Mouse (Mus musculus) adrenal gland, adult (tissue): ENCODE results near the gene Vmn2r21.
"Not testable (repeated sequence)": the region's sequence is repeated elsewhere in the genome, so short reads cannot be mapped to it uniquely, and the experiment has no call there.

Experiments
- DNase-seq, 2 experiments: peaks; one replicate each; pipeline ENCODE4 v3.0.0; 2022 to 2023; ENCODE audit warnings: low spot score in 1 of 2; ENCODE audit not compliant: inconsistent age in 2 of 2

Gene Vmn2r21

DNA sequence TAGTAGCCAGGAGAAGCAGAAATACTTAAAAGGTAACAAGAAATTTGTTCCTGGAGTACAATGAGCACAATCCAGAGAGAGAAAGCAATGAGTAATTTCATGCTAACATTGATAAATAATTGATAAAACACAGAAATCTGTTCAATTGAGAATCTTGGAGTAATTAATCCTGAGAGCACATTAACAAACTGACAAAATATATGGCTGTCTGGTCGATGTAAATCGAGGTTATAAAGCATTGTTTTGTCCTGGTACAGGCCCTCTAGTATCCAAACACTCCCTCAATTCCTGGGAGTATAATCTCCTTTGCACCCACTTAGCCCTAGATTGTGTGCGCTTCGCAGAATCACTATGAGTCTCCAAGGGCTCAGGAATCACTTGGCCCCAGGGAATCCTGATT, at the start of gene Vmn2r21:
Vmn2r21 (minus strand) TSS at position 101 of the 400 bp plus-strand sequence.
- DNase-seq: not testable (repeated sequence)

GRCm38 (mm10) chr6:123574698-123575097, 41.5 kb upstream of the Vmn2r21 start:
- DNase-seq: not testable (repeated sequence)

- not testable (repeated sequence) for DNase-seq
These were observed 6.5 kb upstream of the Vmn2r21 start for GRCm38 (mm10) chr6:123539755-123540154.

DNA sequence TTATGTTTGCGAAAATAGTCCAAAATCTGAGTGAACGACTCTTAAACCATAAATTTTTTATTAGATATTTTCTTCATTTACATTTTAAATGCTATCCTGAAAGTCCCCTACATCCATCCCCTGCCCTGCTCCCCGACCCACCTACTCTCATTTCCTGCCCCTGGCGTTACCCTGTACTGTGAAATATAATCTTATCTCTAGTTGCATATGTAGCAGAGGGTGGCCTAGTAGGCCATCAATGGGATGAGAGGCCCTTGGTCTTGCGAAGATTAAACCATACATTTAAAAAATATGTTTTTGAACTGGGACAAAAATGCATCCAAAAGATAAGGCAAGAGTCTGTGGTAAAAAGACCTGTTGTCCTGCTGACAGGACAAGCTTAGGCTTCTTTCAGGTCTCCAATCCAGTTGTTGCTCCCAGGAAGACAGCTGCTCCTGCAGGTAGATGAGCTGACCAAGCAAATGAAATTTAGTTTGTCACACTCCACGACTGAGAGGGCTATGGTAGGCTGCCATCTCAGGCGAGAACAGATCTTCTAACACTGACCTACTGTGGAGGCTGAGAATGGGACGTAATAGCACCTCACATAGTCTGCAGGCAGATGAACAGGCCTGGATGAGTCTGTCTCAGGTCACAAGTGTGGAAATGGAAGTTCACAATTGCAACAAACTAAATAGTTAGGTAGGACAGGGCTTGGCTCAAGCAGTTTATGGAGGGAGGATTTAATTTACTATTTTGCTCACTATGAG, 10.8 kb downstream of the Vmn2r21 start:
- DNase-seq: not testable (repeated sequence)

DNA sequence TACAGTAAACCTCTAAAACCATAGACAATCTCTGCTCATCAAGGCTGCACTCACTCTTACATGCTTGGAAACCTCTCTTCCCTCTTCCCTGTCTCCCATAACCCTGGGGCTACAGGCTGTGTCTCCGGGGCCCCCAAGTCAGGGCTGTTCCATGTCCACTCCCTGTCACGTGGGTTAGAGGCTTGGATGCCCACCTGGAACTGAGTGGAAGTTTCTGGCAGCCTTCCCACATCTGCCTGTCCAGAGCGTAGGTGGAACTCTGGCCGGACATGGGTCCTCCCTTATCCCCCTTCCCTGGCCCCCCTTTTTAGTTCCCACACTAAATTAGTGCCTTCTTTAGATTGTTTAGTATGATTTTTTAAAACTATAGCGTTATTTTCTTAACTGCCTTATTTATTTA, 60.2 kb downstream of the Vmn2r21 start:
- not testable (repeated sequence) for DNase-seq

- DNase-seq: not testable (repeated sequence)
These were observed 60.7 kb downstream of the Vmn2r21 start for GRCm38 (mm10) chr6:123472458-123472987.

DNA sequence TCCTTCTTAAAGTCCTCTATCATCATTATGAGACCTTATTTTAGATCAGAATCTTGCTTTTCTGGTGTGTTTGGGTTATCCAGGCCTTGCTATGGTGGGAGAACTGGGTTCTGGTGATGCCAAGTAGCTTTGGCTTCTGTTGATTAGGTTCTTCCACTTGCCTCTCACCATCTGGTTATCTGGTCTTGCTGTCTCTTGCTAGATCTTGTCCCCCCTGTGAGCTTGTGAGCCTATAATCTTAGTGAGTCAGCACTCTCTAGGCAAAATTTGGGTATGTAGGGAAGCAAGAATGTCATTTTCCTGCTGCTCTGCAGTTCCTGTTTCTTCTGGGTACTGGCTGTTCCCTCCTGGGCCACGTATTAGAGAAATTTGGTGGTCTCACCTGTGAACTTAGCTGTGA, 64.6 kb downstream of the Vmn2r21 start:
- not testable (repeated sequence) for DNase-seq
